Mouse (Mus musculus) CD8-positive naive resting alpha-beta T cell, adult 2 months (primary cell): Measurements from ENCODE around the gene Adora2b.
A peak's percentile ranks its signal among the peaks of the same experiment; 100 is the strongest.
"Not testable (repeated sequence)": the region's sequence is repeated elsewhere in the genome, so short reads cannot be mapped to it uniquely, and the experiment has no call there.

ENCODE experiments used
- DNase-seq, 2 experiments: peaks; one replicate each; pipeline ENCODE4 v3.0.0; 2022; ENCODE audit warnings: low read depth in 2 of 2, low spot score in 2 of 2

The Adora2b gene

GRCm38 (mm10) chr11:62263599-62263998 lies 14.8 kb downstream of the Adora2b start:
- DNase-seq: no peak

GRCm38 (mm10) chr11:62264018-62264417 lies 15.2 kb downstream of the Adora2b start:
- no peak for DNase-seq

DNA sequence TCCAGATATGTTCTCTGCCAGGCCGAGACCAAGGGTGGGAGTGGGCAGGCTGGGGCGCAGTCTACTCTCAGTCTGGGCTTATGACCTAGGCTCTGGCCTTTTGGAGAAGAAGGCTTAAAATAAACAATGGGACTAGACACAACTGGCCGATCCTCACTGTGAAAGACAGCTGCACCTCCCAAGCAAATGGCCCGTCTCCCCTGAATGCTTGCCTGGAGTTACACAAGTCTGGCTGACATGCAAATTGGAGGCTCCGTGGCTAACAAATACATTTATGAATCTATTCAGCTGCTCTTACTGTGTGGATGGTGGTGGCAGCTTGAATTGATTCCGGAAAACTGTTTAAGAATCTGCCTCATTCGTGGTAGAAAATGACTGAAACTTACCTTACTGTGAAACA lies 16.9 kb downstream of the Adora2b start:
- DNase-seq: no peak

DNA sequence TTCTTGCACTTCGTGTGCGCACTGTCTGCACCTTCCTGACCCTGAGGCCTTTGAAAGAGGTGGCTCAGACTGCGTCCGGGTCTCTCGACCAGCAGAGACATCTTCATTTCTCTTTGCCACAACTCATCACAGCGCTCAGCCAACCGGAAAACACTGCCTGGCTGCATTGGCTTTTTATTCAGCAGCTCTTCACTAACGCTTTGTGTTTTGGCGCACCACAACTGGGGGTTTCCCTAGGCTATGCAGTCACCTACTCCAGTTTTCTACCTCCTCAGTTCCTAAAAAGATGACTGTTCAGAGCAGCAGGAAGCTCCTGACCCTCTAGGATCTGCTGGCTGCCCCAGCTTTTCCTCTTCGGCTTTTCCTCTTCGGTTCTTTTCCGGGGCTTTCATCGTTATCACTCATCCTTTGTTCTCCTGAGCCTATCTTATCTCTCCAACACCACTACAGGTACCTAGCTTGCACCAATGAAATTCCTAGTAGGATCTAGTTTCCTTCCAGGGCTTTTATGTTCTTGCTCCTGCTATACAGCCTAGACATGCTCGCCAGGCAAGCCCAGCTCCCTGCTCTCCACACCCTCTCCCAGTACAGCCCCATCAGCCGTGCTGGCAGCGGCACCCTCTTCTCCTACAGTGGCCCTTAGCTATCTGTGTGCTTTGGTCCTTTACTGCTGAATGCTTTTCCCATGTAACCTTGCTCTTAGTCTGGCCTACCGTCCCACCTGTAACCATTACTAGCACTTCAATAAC lies 17.9 kb downstream of the Adora2b start:
- DNase-seq: no peak

DNA sequence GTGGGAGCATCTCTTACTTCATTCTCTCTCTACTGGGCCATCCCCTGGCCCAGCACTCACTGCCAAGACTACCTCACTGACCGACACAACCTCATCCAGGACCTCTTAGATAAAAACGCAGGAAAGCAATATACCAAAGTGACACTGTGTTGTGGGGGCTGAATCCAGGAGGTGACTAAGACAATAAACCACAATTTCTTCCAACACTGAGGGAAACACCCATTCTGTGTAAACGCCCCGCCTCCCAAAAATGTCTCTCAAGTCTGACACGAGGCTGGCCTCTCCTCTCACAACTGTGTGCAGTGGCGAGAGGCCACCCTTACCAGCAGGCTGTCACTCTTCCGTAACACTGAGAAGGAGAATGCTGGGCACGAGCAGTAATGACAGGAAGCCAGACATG lies 19.6 kb downstream of the Adora2b start:
- no peak for DNase-seq

DNA sequence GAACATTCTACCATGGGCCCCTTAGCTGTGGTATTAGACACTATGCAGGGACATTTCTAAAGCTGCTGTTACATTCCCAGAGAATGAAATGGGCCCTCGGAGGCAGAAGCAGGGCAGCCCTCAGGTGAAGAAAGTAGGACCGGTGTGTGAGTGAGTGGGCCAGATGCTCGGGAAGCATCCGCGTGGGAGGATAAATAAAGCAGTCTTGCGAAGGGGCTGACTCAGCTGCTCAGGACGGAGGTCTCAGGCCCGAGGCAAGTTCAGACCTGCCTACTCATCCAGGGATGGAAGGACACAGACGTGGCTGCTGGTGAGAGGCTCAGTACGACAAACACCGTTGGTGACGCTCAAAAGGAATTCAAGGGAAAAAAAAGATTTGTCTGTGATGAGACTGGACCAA lies 20.3 kb downstream of the Adora2b start:
- no peak for DNase-seq

DNA sequence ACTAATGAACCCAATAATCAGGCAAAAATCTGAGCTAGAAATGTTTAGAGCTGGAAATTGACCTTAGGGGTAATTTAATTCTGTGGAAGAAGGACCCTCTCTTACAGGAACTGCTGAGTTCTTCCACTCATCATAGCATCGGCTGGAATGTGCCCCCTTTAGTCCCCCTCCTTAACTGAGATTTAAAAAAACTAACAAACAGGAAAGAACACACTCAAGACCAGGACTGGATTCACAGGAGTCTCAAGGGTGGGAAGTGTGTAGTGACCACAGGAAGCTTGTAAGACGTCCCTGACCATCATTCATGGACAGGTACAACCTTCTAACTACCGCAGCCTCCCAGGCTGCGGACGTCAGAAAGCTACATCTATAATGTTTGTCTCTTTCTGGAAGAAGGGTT lies 22.1 kb downstream of the Adora2b start:
- no peak for DNase-seq

GRCm38 (mm10) chr11:62277086-62277485 lies 28.3 kb downstream of the Adora2b start:
- DNase-seq: no peak

- peak; percentile 47 to 70 for DNase-seq
Measured at GRCm38 (mm10) chr11:62278027-62278426, 29.2 kb downstream of the Adora2b start.

DNA sequence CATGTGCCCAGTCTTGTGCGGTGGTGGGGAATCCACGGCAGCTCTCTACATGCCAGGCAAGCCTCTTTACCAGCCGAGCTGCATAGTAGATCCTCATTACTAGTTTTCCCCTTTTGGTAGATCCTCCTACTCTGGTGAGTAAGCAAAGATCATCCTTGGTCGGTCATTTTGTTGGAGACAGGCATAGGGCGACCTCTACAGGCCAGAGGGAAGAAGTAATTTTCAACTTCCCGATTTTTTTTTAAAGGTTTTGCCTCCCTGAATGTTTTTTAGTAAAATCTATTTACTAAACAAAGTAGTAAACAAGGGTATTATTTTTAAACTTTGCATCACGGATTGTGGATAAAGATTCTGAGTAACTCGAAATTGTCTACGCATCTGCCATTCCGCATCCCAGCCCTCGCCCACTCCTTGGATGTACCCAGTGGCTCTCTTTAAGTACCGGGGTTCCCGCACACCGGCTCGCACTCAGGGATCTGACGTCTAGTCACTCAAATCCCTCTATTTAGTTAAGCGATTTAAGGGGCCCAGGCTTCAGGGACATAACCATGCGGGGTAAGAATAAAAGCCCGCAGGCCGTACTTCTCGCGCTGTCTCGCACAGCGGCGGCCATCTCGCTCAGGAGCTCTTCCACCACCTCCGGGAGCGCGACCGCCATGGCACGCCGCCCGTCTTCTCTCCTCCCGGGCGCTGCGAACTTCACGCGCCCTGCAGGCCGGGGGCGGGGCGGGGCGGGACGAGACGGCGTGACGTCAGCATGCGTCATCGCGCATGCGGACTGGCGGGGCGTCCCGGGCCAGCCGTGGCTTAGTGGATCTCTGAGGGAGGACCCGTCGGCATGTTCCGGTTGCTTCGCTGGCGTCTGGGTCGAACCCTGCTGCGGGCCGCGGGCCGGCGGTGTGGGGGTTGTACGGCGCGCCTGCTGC lies 32.2 kb downstream of the Adora2b start, which contains the start of the genes Zswim7 and Ttc19:
Zswim7 (minus strand) TSS at position 701 of the 926 bp plus-strand sequence.
Ttc19 (plus strand) TSS at position 799 of the 926 bp plus-strand sequence.
- peak; percentile 85 to 87 for DNase-seq

- DNase-seq: no peak
Measured at GRCm38 (mm10) chr11:62281601-62281997, 32.8 kb downstream of the Adora2b start.

GRCm38 (mm10) chr11:62284020-62284419 lies 35.2 kb downstream of the Adora2b start:
- DNase-seq: not testable (repeated sequence)

GRCm38 (mm10) chr11:62285020-62285419 lies 36.2 kb downstream of the Adora2b start:
- no peak for DNase-seq

- no peak for DNase-seq
Measured at GRCm38 (mm10) chr11:62287700-62288099, 38.9 kb downstream of the Adora2b start.

DNA sequence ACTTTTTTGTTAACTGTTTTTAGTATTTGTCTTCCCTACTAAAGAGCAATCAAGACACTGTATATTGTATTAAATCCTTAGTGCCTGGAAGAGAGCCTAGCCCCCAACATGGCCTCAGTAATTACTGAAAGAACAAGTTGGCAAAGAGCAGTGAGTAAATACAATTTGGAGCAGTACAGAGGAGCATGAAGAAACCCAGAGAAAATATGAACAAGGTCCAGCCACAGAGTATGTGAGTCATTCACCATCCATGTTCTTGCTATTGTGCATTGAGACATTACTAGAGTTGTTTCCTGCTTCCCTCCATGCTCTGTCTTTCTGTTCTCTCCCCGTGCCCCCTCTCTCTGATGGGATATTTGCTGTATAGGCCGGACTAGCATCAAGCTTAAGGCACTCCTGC lies 45.3 kb downstream of the Adora2b start:
- no peak for DNase-seq

GRCm38 (mm10) chr11:62298883-62299282 lies 50.1 kb downstream of the Adora2b start:
- DNase-seq: no peak

DNA sequence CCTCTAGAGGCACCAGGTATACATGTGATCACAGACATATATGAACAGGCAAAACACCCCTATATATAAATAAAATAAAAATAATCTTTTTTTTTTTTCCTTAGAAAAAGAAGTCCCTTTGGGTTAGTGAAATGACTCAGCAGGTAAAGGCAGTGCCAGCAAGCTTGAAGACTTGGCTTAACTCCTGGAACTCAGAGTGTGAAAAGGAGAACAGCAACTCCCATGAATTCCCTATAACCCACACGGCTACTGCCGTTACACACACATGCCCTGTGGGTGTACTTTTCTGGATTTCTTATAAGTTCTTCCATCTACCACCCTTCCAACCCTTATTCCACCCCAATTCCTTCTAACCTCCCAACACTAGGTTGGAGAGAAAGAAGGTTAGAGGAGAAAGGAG lies 57.1 kb downstream of the Adora2b start:
- no peak for DNase-seq

GRCm38 (mm10) chr11:62309296-62309695 lies 60.5 kb downstream of the Adora2b start:
- no peak for DNase-seq

GRCm38 (mm10) chr11:62314984-62315383 lies 66.2 kb downstream of the Adora2b start:
- DNase-seq: no peak
